Mouse (Mus musculus): ENCODE data around the gene Mta1.

DNA sequence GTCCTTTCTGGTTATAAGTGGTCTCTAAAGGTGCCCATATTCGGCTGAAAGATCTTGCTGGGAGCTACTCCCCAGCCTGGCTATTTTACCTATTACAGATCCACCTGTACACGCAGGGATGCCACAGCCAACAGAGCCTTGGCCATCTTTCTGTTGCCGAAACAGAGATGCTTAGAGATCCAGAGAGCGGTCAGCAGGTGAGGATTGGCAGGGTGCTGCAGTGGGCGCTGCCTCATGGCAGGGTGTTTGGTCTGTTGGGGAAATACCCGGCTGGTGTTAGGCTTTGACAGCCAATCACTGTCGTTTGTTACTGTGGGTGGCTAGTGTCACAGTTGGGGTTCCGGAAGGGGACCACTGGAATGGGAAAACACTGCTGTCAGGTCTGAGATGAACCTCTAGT, 59.9 kb downstream of the Mta1 start:
- TF ChIP-seq CTCF (IDR thresholded peaks at IDR 0.05; ENCODE audit: low read depth, low read length) (no peak), POLR2A (IDR thresholded peaks at IDR 0.05; ENCODE audit: insufficient read depth, low read length) (no peak), EP300 (IDR thresholded peaks at IDR 0.05; ENCODE audit: insufficient read depth, low read depth, low read length) (no peak)
